Mouse (Mus musculus): ENCODE data around the gene Otulin. TPM values are rescaled to one million over a fixed set of nuclear protein-coding genes. Genes with fewer than 3 reads are reported as not detected.
A peak's percentile ranks its signal among the peaks of the same experiment; 100 is the strongest.

The Otulin gene
- polyA plus RNA-seq, 1 experiment from 2014 or later: 33.5 TPM

GRCm38 (mm10) chr15:27646665-27647064, 16.2 kb upstream of the Otulin start:
- Histone ChIP-seq H3K4me3 (no peak overlapping the region), H3K27ac (no peak overlapping the region), H3K4me1 (no peaks in the 10 kb centered on the region), H3K9me3 (no peaks in the 10 kb centered on the region), H3K27me3 (ENCODE audit: poor library complexity, severe bottlenecking) (no peaks in the 10 kb centered on the region), H3K36me3 (replicated peaks) (no peaks in the 10 kb centered on the region)
- DNase-seq (ENCODE audit: extremely low spot score, low spot score): no peak
- 96% methylated on average over 8 of the region's 8 CpGs for WGBS

DNA sequence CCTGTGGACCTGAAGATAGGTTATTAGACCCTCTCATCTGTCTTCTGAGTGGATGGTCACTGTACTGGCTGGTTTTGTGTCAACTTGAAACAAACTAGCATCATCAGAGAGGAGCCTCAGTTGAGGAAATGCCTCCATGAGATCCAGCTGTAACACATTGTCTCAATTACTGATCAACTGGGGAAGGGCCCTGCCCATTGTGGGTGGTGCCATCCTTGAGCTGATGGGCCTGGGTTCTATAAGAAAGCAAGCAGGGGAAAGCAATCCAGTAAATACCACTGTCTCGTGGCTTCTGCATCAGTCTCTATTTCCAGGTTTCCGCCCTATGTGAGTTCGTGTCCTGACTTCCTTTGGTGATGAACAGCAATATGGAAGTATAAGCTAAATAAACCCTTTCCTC, 14.8 kb upstream of the Otulin start:
- no peak for DNase-seq (ENCODE audit: extremely low spot score, low spot score)
- Histone ChIP-seq H3K4me1 (no peaks in the 10 kb centered on the region), H3K27me3 (ENCODE audit: poor library complexity, severe bottlenecking) (no peaks in the 10 kb centered on the region), H3K9me3 (no peaks in the 10 kb centered on the region), H3K27ac (no peak overlapping the region), H3K36me3 (replicated peaks) (no peaks in the 10 kb centered on the region), H3K4me3 (no peak overlapping the region)
- WGBS: 86% methylated on average over 3 of the region's 3 CpGs

GRCm38 (mm10) chr15:27642895-27643294, 12.4 kb upstream of the Otulin start:
- H3K4me3 ChIP-seq: no peak overlapping the region
- H3K9me3 ChIP-seq: no peaks in the 10 kb centered on the region
- DNase-seq (ENCODE audit: extremely low spot score, low spot score): no peak
- no peaks in the 10 kb centered on the region for H3K27me3 ChIP-seq (ENCODE audit: poor library complexity, severe bottlenecking)
- whole genome bisulfite sequencing: 85% methylated on average over 3 of the region's 3 CpGs
- no peaks in the 10 kb centered on the region for H3K36me3 ChIP-seq (replicated peaks)
- H3K4me1 ChIP-seq: no peaks in the 10 kb centered on the region
- no peak overlapping the region for H3K27ac ChIP-seq

- Histone ChIP-seq H3K36me3 (replicated peaks) (no peaks in the 10 kb centered on the region), H3K27me3 (ENCODE audit: poor library complexity, severe bottlenecking) (no peaks in the 10 kb centered on the region), H3K4me1 (no peaks in the 10 kb centered on the region), H3K4me3 (no peak overlapping the region), H3K27ac (no peak overlapping the region), H3K9me3 (no peaks in the 10 kb centered on the region)
- DNase-seq (ENCODE audit: extremely low spot score, low spot score): no peak
- 80% methylated on average over 12 of the region's 12 CpGs for WGBS
Measured at GRCm38 (mm10) chr15:27641171-27641570, 10.7 kb upstream of the Otulin start.

DNA sequence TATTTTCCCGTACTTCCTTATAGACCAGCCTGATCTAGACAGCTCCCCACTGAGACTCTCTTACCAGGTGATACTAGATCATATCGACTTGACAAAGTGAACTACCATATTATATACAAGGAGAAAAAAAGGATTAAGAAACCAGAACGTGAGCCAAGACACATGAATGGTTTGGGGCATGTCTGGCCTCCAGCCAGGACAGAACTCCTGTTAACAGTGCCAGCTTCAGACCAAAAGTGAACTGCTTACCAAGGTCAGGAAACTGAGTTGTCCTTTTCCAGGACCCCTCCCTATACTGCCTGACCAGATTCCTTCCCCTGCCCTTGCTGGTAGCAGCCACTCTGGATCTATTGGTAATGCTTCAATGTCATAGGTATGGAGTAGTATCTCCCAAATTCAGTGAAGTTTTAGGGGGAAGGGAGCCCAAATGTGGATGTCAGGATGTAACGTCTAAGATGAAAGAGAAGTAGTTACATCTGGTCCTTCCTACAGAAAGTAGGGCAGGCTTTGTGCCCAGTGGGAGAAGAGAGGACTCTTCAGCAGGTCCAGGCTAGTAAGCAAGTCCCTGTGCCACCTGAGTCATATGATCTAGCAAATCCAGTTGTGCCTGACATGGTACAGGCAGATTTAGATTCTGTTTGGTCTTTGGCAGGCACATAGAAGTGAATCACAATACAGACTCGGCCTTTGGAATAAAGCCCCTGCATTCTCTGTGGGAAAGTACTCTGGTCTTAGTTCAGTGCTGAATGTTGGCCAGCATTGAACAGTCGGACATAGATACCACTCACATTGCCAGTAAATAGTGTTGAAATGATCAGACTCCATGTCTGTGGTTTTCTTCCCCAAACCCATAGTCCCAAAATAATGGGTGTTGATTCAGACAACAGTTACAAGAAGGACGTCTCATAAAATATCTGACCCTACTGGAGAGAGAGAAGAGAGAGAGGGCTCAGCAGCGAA, 3.7 kb upstream of the Otulin start:
- 86% methylated on average over 8 of the region's 8 CpGs for WGBS
- no peak overlapping the region for H3K4me3 ChIP-seq

DNA sequence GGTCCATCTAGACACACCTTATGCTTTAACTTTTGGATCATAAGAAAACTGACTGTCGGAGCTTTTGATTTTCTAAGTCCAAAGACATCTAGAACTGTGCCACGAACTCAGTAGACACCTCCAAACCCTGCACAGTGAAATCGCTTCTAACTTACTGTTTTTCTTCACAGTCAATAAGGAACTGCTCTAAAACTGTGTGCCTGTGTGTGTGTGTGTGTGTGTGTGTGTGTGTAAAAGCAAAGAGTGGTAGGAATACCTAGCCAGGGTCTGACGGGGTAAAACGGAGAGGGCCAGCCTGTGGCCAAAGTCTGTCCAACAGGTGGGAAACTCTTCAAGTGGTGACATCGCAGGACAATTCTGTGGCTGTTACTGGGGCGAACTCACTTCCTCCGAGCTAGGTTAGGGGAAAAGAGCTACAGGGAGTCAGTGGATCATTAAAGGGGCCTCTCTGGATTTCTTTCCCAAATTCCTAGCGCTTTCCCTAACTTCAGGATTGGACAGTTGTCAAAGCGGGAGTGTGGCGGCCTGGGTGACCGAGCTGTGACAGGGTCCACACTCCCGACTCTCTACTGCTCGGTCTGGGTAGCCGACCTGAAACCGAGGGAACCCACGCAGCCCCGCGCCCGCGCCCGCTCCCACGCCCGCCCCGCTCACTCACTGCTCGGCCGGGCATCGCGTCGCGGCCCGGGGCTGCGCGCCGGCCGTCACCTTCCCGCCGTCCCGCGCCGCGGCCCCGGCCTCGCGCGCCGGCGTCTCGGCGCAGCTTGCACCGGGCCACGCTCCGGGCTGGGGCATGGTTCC, 493 bp downstream of the Otulin start:
- H3K27me3 ChIP-seq (ENCODE audit: poor library complexity, severe bottlenecking): no peaks in the 10 kb centered on the region
- H3K4me1 ChIP-seq: peaks cover 29% of the 10 kb centered on the region
- peak overlapping the region; percentile 82 for H3K4me3 ChIP-seq
- DNase-seq (ENCODE audit: extremely low spot score, low spot score): peak; percentile 35
- H3K36me3 ChIP-seq (replicated peaks): peaks cover 28% of the 10 kb centered on the region
- H3K27ac ChIP-seq: peak overlapping the region; percentile 92
- no peaks in the 10 kb centered on the region for H3K9me3 ChIP-seq
- 3% methylated on average over 53 of the region's 53 CpGs for WGBS

More for the DNA sequence above, 3.7 kb upstream of the Otulin start:
- Histone ChIP-seq H3K9me3 (no peaks in the 10 kb centered on the region), H3K4me1 (peaks cover 15% of the 10 kb centered on the region), H3K27me3 (ENCODE audit: poor library complexity, severe bottlenecking) (no peaks in the 10 kb centered on the region), H3K36me3 (replicated peaks) (no peaks in the 10 kb centered on the region), H3K27ac (no peak overlapping the region)
- no peak for DNase-seq (ENCODE audit: extremely low spot score, low spot score)

GRCm38 (mm10) chr15:27629046-27629445, 1.4 kb downstream of the Otulin start:
- peaks cover 36% of the 10 kb centered on the region for H3K36me3 ChIP-seq (replicated peaks)
- 0 out of 2 replicates have a peak overlapping the region, but pooled peaks have one; percentile 22 for H3K27ac ChIP-seq
- no peak for DNase-seq (ENCODE audit: extremely low spot score, low spot score)
- WGBS: 80% methylated on average over 4 of the region's 4 CpGs
- H3K27me3 ChIP-seq (ENCODE audit: poor library complexity, severe bottlenecking): no peaks in the 10 kb centered on the region
- no peaks in the 10 kb centered on the region for H3K9me3 ChIP-seq
- peaks cover 29% of the 10 kb centered on the region for H3K4me1 ChIP-seq
- H3K4me3 ChIP-seq: peak overlapping the region; percentile 82

DNA sequence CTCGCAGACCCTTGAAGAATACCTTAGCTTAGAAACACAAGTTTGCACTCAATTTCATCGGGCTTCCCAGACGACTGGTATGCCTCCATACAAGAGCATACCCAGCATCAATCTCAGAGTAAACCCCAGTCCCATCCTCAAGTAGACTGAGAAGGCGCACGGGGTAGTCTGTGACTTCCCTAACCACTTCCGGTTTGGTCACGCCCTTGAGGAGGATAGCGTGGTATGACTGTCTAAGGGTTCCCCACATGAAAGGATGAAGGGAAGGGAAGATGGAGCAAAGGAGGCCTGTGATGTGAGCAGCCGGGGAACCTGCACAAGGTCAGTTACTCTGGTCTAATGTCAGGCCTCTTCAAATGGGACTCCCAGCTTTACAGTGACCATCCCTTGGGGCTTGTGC, 2.7 kb downstream of the Otulin start:
- Histone ChIP-seq H3K9me3 (no peaks in the 10 kb centered on the region), H3K27ac (no peak overlapping the region), H3K36me3 (replicated peaks) (peaks cover 48% of the 10 kb centered on the region), H3K4me3 (no peak overlapping the region), H3K27me3 (ENCODE audit: poor library complexity, severe bottlenecking) (no peaks in the 10 kb centered on the region), H3K4me1 (peaks cover 29% of the 10 kb centered on the region)
- 92% methylated on average over 9 of the region's 9 CpGs for WGBS
- DNase-seq (ENCODE audit: extremely low spot score, low spot score): no peak

DNA sequence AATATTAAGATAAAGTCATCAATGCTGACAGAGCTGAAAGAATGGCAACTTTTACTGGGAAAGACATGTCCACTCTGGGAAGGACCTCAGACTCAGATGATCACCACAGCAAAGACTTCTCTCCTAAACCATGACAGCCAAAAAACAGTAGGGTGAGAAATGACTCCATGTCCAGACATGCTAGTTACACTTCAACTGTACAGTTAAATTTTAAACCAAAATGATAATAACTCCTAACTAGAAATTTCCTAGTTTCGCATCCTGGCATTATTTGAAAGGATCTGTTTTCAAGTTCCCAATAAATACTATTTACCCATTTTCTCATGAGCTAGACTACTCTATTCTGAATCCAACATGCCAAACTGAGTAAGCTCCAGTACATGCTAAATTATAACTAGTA, 4.2 kb downstream of the Otulin start:
- no peaks in the 10 kb centered on the region for H3K9me3 ChIP-seq
- H3K4me1 ChIP-seq: peaks cover 28% of the 10 kb centered on the region
- H3K4me3 ChIP-seq: no peak overlapping the region
- WGBS: 93% methylated on average over 1 of the region's 1 CpGs
- no peak for DNase-seq (ENCODE audit: extremely low spot score, low spot score)
- peaks cover 60% of the 10 kb centered on the region for H3K36me3 ChIP-seq (replicated peaks)
- H3K27me3 ChIP-seq (ENCODE audit: poor library complexity, severe bottlenecking): no peaks in the 10 kb centered on the region
- no peak overlapping the region for H3K27ac ChIP-seq

- DNase-seq (ENCODE audit: extremely low spot score, low spot score): no peak
- Histone ChIP-seq H3K36me3 (replicated peaks) (peaks cover 64% of the 10 kb centered on the region), H3K4me1 (peaks cover 24% of the 10 kb centered on the region), H3K9me3 (no peaks in the 10 kb centered on the region), H3K27me3 (ENCODE audit: poor library complexity, severe bottlenecking) (no peaks in the 10 kb centered on the region), H3K4me3 (no peak overlapping the region), H3K27ac (no peak overlapping the region)
- WGBS: 89% methylated on average over 10 of the region's 10 CpGs
Measured at GRCm38 (mm10) chr15:27625890-27626255, 4.6 kb downstream of the Otulin start.

DNA sequence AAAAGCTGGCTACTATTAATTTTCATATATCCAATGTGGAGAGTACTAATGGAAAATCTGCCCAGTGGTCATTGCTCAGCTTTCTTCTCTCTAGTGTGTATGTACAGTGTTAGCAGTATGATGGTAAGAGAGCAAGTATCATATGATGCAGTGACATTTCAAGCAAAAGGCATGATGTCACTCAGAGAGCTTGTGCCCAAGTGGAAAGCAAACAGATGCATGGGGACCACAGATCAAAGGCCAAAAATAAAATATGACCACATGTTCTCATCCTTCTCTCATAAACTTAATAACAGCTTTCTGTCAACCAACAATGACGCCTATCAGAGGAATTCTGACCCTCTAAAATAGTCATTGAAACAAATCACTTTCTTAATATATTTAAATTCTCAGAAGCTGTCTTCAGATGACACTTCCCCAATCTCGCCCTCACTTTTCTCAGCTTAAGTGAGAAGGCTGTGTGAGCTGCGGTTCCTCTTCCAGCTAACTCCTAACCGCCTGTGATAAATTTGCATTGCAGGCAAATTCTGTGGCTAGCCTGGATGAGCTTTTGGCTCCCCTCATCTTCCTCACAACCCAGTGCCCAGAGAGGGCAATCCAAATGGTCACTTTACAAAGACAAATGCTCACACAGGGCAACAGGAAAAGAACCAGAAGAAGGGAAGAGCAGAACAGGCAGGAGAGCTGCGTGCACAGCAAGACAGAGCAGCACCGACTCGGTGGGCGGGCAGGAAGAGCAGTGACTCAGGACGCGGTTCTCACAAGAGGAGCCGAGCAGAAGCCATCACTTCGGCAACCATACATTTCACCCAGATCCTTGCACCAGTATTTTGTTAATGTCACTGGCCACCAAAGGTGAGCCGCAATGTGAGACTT, 5.2 kb downstream of the Otulin start:
- H3K27me3 ChIP-seq (ENCODE audit: poor library complexity, severe bottlenecking): no peaks in the 10 kb centered on the region
- H3K9me3 ChIP-seq: no peaks in the 10 kb centered on the region
- no peak for DNase-seq (ENCODE audit: extremely low spot score, low spot score)
- peaks cover 23% of the 10 kb centered on the region for H3K4me1 ChIP-seq
- WGBS: 92% methylated on average over 13 of the region's 13 CpGs
- peaks cover 70% of the 10 kb centered on the region for H3K36me3 ChIP-seq (replicated peaks)
- no peak overlapping the region for H3K4me3 ChIP-seq
- H3K27ac ChIP-seq: no peak overlapping the region

DNA sequence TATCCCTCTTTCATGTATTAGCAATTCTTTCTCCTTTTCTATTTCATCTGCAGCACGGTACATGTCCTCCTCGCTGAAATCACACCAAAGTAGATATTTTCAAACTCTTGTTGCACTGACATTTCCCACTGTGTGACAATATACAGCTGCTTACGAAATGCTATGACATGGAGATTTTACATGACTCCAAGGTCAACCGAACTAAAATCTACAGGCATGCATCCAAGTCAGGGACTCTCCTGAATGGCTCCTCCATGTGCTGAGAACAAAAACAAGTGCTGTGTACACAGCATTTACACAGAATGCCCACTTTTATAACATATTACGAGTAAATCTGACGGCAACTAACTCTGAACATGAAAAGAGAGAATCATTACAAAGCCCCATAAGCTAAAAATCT, 7.2 kb downstream of the Otulin start:
- no peak overlapping the region for H3K27ac ChIP-seq
- H3K27me3 ChIP-seq (ENCODE audit: poor library complexity, severe bottlenecking): no peaks in the 10 kb centered on the region
- H3K9me3 ChIP-seq: no peaks in the 10 kb centered on the region
- peaks cover 87% of the 10 kb centered on the region for H3K36me3 ChIP-seq (replicated peaks)
- DNase-seq (ENCODE audit: extremely low spot score, low spot score): no peak
- 94% methylated on average over 6 of the region's 6 CpGs for WGBS
- H3K4me1 ChIP-seq: peaks cover 5% of the 10 kb centered on the region; the same call in 1 of the 2 replicates
- no peak overlapping the region for H3K4me3 ChIP-seq
